Mouse (Mus musculus) ES-CJ7 (cell line): ENCODE results near the gene Lmtk3.
A peak's percentile ranks its signal among the peaks of the same experiment; 100 is the strongest.

Source experiments
- DNase-seq: peaks from one replicate; pipeline ENCODE4 v3.0.0; 2011; ENCODE audit warnings: low read depth, low spot score

The Lmtk3 gene

DNA sequence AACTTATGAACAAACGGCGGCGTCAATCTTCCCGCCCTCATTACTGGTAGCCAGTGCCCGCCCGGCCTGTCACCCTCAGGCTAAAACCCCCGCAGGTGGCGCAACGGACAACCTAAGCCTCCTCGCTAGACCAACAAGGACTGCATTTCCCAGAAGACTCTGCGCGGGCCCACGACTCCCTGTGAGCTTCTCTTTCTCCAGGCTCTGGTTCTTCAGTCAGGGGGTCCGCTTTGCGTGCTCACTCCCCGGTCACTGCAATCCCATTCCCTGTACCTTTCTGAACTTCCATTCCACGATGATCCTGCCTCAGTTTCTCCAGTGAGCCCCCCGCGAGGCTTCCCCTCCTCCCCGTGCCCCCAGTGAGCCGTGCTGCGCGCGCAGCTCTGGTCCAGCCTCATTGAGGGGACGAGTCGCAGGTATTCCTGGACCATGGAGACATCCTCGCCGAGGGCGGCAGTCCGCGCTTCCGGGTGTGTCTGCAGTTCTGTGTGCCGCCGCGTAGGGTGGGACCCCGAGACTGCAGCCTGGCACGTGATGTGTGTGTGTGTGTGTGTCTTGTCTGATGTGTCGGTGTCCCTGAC, at the start of gene Lmtk3:
Gene Lmtk3, plus strand, starts transcription at position 228 of the 581 bp plus-strand sequence.
- DNase-seq, result peak; percentile 78

- peak; percentile 56 for DNase-seq
These were observed 44.3 kb upstream of the Lmtk3 start for GRCm38 (mm10) chr7:45739162-45739763.

- no peak for DNase-seq
These were observed 43.7 kb upstream of the Lmtk3 start for GRCm38 (mm10) chr7:45739820-45740219.

DNA sequence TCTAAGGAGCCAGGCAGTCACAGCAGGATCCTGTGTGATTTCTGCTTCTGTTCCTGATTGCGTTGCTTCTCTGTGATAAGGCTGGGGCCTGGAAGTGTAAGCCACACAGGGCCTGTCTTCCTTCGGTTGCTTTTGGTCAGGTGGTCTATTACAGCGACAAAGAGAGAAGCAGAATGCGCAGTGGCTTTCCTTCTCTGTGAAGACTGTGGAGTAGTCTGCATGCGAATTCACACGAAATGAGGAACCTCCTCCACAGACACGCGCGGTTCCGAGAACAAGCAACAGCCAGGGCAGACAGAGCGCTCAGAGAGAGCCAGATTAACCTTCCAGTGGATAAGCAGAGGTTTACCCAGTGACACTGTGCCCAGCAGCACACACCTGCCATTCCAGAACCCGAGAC, 42.2 kb upstream of the Lmtk3 start:
- DNase-seq, result no peak

DNA sequence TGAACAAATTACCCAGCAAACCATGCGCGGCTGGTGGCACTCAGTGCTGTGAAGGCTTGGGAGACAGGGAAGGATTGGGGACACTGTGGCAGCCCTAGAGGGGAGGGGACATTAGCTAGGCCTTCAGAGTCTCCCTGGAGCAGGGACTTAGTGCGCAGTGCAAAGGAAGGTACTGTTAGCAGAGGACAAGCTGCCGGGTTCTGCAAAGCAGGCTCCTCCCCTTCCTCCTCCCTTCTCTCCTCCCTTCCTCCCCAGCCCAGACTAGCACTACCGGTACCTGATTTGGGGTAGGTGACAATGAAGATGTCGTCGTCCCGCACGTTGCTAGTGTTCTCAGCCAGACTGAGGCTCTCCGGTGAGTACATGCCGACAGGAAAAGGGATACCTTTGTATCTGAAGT, 41.8 kb upstream of the Lmtk3 start:
- no peak for DNase-seq

- DNase-seq, result peak; percentile 48
These were observed 41.2 kb upstream of the Lmtk3 start for GRCm38 (mm10) chr7:45742338-45742737.

DNA sequence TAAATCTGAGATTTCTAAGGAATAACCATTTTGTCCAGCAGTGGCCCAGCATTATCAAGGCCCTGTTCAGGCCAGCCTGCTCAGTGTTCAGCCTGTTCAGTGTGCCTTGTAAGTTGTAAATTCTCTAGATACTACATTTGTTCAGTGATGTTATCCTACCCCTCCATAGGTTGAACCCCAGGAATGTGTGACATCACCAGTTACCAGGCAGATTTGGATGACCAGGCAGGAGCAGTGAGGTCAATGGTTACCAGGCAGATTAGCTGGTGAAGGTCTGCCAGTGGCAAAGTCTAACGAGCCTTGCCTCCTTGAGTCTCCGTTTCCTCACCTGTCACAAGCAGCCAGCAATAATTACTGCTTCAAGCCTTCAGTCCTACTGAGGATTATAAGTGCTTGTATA, 39.2 kb upstream of the Lmtk3 start:
- peak; percentile 69 for DNase-seq

GRCm38 (mm10) chr7:45746518-45746917, 37.0 kb upstream of the Lmtk3 start:
- DNase-seq, result peak; percentile 60

- no peak for DNase-seq
These were observed 36.1 kb upstream of the Lmtk3 start for GRCm38 (mm10) chr7:45747450-45747849.

- DNase-seq, result no peak
These were observed 35.4 kb upstream of the Lmtk3 start for GRCm38 (mm10) chr7:45748110-45748509.

- DNase-seq, result no peak
These were observed 34.1 kb upstream of the Lmtk3 start for GRCm38 (mm10) chr7:45749401-45749800.

DNA sequence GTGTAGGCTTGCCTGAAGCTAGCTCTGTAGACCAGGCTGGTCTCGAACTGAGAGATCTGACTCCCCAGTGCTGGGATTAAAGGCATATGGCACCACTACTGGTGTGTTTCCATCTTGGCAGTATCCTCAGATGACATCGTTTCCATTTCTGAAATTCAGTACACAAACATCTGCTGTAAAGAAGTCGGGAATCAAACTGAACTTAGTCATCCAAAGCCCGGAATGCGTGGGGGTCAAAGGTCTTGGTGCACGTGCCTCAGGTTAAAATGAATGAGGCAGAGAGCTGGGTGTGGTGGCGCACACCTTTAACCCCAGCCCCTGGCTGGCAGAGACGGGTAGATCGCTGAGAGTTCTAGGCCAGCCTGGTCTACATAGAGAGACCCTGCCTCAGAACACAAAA, 33.4 kb upstream of the Lmtk3 start:
- DNase-seq, result no peak

GRCm38 (mm10) chr7:45755703-45756102, 27.8 kb upstream of the Lmtk3 start:
- DNase-seq, result peak; percentile 39

- DNase-seq, result no peak
These were observed 24.1 kb upstream of the Lmtk3 start for GRCm38 (mm10) chr7:45759400-45759799.

- no peak for DNase-seq
These were observed 23.4 kb upstream of the Lmtk3 start for GRCm38 (mm10) chr7:45760151-45760550.

- no peak for DNase-seq
These were observed 17.5 kb upstream of the Lmtk3 start for GRCm38 (mm10) chr7:45765995-45766394.

DNA sequence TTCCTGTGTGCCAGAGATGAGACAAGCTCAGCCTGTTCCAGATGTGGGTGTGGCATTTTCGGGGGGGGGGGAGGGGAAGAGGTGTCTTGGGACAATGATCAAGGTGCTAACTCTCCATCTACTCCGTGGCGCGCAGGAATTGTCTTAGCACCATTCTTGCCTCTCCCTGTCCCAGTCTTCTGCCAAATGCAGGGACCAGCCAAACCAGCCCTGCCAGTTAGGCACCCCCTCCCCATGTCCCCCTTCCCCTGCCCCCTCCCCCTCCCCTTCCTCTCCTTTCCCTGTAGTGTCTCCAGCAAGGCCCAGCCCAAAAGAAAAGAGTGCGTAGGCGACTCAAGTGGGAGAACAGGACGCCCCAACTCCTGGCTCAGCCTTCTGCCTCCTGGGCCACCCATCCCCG, 16.8 kb upstream of the Lmtk3 start:
- no peak for DNase-seq

DNA sequence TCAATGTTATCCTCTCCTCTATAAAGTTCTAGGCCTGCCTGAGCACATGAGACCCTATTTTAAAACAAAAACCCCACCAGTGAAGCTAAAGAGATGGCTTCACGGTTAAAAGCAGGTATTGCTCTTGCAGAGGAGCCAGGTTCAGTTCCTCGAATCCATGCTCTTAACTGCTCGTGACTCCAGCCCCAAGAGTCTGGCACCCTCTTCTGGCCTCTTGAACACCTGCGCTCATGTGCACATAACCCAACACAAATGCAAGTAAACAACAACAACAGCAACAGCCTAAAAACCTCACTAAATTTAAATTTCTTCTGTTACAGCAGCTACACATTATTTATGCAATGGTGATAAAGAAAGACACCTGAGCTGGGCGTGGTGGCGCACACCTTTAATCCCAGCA, 16.0 kb upstream of the Lmtk3 start:
- DNase-seq, result no peak

DNA sequence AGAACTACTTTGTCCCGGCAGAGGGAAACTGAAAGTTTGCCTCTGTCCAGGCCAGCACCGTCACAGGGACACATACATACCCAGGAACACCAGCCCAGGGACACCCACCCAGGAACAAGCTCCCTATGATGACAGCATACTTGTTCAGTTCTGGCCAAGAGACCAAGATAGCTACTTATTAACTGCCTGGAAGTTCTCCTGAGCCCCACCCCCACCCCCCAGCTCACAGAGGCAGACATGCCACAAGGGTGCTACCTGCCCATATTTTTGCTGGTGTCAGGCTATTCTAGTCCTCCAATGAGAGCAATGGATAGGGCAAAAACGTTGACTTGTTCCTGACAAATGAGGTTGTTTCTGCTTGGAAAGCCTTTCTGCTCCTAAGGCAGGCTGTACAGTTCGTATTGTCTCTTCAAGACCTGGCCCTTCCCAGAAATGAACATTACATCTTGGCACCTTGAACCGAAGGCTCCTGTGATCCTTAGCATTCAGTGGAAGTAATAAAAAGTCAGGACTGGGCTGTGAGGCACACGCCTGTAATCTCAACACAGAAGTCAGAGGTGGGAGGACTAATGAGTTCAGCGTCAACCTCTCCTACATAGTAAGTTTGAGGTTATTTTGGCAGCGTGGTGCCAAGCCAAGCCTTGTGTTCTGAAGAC, 13.0 kb upstream of the Lmtk3 start:
- no peak for DNase-seq

GRCm38 (mm10) chr7:45771101-45771500, 12.4 kb upstream of the Lmtk3 start:
- no peak for DNase-seq

DNA sequence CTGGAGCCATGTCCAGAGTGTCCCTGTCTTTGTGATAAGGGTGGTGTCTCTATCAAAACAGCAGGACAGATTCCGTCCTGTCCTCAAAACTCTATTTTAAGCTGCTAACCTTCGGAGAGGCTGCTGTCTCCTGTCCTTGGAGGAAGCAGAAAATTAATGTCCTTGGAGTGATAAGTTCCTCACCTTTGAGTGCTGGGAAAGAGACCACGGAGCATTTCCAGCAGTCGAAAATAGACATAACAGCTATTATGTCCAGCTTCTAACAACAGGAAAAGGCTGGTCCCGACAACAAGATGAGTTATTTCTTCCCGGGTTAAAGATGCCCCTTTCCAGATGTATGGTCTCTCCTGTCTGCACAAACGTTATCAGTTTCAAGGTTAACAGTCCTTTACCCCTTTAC, 8.3 kb upstream of the Lmtk3 start:
- no peak for DNase-seq

- no peak for DNase-seq
These were observed 4.4 kb upstream of the Lmtk3 start for GRCm38 (mm10) chr7:45779081-45779641.

DNA sequence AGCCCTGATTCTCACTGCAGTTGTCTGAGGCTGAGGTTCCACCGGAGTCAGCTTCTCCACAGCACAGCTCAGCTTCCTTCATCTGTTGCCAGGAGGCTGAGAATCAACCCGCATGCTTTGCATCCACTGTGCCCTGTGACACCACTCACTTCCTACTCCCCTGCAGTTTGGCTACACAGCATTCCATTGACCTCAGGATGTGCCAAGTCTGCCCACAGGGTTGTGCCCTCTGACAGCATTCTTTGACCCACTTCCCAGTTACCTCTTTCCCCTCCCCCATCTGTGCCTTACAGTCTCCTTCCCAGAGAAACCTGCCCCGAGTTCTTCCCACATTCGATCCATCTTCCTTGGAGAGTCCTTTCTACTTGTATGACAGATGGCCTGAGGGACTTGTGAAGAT, 1.3 kb upstream of the Lmtk3 start:
- DNase-seq, result no peak
